Mouse (Mus musculus): ENCODE results near the gene Gm5134.

The Gm5134 gene

DNA sequence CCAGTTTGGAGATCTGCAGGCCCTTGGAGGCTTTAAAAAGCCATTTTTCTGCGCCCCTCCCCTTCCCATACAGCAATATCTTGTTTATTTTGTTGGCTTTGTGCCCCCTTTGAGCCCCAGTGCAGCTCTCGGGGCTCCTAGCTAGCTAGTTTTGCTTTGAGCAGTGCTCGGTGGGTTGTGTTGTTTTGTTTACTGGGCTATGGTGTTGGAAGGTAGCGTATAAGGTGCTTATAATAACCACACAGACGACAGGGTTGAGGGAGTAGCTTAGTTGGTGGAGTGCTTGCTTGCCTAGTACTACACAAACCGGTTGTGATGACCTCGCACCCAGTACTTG is 78.8 kb downstream of the Gm5134 start:
- no peak for DNase-seq (ENCODE audit: low spot score in 2 of 2)

DNA sequence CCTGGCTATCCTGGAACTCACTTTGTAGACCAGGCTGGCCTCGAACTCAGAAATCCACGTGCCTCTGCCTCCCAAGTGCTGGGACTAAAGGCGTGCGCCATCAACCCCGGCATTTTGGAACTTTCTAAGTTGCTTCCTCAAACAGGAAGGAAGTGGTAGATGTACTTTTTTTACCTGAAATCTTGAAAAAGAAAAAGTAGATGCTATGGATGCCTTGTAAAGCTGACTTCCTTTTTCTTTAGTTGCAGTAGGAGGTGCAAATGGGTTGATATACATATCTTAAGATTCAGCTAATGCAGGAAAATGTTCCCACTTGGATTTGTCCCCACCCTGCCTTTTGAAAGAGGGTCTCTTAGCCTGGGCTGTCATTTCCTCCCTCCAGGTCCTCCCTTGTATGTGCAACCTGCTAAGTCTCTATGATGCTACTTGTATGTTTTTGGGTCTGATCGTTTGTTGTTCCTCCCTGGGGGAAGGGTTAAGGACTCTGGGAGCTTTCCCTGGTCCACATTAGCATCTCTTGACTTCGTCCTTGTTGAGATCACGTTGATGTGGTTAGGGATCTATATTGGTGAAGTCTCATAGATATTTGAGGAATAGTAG is 79.8 kb downstream of the Gm5134 start:
- DNase-seq (ENCODE audit: low spot score in 2 of 2), result no peak

DNA sequence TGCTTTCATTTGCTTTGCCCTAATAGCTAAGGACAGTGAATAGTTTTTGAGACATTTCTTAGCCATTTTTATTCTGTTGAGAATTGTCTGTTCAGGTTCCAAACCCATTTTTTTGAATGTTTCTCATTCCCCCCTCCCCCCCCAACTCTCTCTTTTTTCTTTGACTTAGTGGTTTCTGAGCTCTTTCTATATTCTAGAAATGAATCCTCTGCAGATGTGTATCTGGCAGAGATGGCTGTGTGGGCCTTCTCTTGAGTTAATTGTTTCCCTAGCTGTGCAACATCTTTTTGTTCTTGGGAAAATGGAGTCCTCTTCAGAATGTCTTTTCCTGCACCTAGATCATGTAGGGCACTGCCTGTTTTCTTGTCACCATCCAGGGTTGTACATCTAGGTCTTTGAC is 81.0 kb downstream of the Gm5134 start:
- DNase-seq (ENCODE audit: low spot score in 2 of 2), result no peak

- DNase-seq (ENCODE audit: low spot score in 2 of 2), result no peak
These were observed 82.6 kb downstream of the Gm5134 start for GRCm38 (mm10) chr10:76036962-76037361.

DNA sequence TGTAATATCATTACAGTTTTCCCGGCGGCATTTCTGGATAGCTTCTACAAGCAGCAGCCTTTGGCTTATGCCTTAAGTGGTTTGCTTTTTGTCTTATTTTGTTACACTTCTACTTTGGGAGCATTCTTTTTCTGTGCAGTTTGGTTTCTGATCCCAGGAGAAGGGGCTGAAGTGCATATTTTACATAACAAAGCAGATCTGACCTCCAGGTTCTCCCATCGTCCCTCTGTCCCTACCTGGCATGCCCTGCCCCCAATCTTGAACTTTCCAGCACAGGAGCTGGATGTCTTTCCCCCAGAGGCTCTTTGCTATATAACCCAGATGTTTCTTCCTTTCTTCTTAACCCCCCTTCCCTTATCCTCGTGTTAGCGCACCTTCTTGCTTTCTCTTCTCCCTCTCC is 91.0 kb downstream of the Gm5134 start:
- no peak for DNase-seq (ENCODE audit: low spot score in 2 of 2)

- no peak for DNase-seq (ENCODE audit: low spot score in 2 of 2)
These were observed 92.4 kb downstream of the Gm5134 start for GRCm38 (mm10) chr10:76046754-76047153.

DNA sequence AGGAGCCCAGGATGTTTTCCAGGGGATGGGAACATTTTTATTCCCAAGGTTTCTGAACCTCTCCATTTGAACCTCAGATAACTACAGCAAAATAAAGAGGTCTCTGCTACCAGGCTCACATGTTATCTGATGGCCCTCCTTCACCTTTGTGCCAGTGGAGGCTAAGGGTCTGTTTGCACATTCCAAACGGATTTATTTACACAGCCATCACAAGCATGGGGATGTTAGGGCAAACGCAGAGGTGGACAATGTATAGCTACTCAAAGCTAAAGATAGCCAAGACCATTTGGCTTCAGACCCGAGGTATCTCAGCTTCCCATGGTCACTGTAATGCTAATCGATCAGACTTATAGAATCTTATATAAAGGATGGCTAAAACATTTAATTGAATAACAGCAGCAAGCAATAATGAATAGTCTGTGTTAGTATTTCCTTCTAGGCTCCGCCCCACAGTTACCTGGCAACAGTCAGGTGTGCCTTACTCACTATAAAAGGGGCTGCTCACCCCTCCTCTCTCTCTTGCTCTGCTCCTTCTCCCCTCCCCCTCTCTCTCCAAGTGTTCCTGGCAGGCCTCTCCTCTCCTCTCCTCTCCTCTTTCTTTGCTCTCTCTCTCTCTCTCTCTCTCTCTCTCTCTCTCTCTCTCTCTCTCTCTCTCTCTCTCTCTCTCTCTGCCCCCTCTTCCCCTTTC is 93.0 kb downstream of the Gm5134 start:
- no peak for DNase-seq (ENCODE audit: low spot score in 2 of 2)

GRCm38 (mm10) chr10:76048967-76049366 is 94.7 kb downstream of the Gm5134 start:
- DNase-seq (ENCODE audit: low spot score in 2 of 2), result no peak

DNA sequence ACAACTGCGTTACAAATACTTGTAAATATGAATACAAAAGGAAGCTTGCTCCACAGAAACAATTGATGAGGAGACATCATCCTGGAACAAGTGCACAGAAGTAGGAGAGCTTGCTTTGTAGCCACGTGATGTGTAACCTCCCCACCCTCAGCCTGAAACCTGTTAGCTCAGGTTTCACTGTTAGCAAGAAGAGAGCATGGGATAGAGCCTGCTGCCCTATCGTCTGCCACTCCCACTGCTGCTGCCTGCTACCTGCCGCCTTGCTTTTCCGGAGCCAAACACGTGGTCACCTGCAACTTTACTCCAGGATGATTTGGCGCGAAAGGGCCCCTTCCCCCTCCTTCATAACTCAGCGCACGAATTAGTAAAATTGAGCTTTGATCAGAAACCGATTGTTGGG is 97.5 kb downstream of the Gm5134 start:
- DNase-seq (ENCODE audit: low spot score in 2 of 2), result no peak
